Mouse (Mus musculus): ENCODE data around the gene Prrt2.

DNA sequence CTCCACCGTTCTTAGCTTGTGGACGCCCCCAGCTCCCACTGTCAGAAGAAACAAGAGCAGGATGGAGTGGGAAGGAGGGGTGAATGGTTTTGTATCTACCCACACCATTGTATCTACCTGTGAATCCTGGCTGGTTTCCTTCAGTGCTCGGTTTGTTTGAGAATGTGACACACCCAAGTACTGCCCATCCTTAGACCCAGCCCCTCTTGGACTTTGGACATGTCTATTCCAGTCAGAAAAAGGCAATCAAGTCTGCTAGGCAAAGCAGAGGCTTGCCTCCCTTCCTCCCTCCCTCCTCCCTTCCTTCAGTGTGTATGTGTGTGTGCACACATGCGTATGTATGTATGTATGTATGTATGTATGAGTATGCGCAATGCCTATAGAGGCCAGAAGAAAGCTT is 17.4 kb downstream of the Prrt2 start:
- TF ChIP-seq CTCF (IDR thresholded peaks at IDR 0.05; ENCODE audit: control insufficient read depth, insufficient read depth, insufficient read length) (no peak), USF1 (IDR thresholded peaks at IDR 0.05; ENCODE audit: low read depth) (no peak), MAX (IDR thresholded peaks at IDR 0.05) (no peak)
